Mouse (Mus musculus) erythroid progenitor cell, adult 5-6 weeks (primary cell): ENCODE results near the gene S100a7a. TPM values are rescaled to one million over a fixed set of nuclear protein-coding genes. Genes with fewer than 3 reads are reported as not detected.

ENCODE experiments used
- ATAC-seq: replicated peaks from 2 replicates; pipeline ENCODE4 v1.8.0; 2016; ENCODE audit warnings: moderate number of reproducible peaks, mild to moderate bottlenecking, moderate TSS enrichment, inconsistent platforms; ENCODE audit not compliant: poor library complexity, low FRiP score, severe bottlenecking
- total RNA-seq, 2 experiments: library from RNA; stranded (forward) in 1 of 2; stranded (reverse) in 1 of 2; fragments of 150-400 nt in 1 of 2; fragments of 186-747, 209-891 nt in 1 of 2; gene quantifications; 2 replicates each; pipeline versions ENCODE4 v1.2.3 to v1.2.4; 2015 to 2017; ENCODE audit warnings: low replicate concordance in 2 of 2

The S100a7a gene
- total RNA-seq (2015; ENCODE audit: low replicate concordance) (not detected in 2 replicates), total RNA-seq (2017; ENCODE audit: low replicate concordance) (not detected in 2 replicates)

DNA sequence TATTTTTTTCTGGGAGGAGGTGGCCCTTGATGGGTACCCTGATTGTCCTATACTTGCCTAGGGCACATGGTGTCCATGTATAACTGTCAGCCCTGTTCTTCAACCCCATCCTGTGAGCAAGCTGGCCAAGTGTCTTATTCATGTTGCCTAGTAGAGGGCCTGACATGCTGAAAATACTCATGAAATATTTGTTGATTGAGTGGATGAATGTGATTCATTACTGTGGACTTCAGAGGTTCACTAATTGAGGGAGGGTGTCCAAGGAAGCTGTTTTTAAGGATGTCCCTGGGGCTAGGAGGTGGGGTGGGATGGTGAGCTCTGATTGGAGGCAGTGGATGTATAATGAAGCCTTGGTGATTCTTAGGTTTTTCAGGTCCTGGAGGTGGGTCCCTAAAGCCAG, at the start of gene S100a7a:
Gene S100a7a (plus strand): TSS at position 301 of the 400 bp plus-strand sequence.
- no peak for ATAC-seq

GRCm38 (mm10) chr3:90604416-90604815, 49.4 kb upstream of the S100a7a start:
- no peak for ATAC-seq

- ATAC-seq = no peak
Observed at GRCm38 (mm10) chr3:90605049-90605448, 48.8 kb upstream of the S100a7a start.

DNA sequence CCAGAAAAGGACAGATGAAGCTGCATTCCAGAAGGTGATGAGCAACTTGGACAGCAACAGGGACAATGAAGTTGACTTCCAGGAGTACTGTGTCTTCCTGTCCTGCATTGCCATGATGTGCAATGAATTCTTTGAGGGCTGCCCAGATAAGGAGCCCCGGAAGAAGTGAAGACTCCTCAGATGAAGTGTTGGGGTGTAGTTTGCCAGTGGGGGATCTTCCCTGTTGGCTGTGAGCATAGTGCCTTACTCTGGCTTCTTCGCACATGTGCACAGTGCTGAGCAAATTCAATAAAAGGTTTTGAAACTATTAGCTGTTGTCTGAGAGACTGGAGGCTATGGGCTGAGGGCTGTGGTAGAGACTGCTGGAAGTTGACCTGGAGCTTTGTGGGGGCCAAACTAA, 48.1 kb upstream of the S100a7a start:
- no peak for ATAC-seq

GRCm38 (mm10) chr3:90606185-90606584, 47.6 kb upstream of the S100a7a start:
- ATAC-seq = no peak

GRCm38 (mm10) chr3:90607361-90607760, 46.5 kb upstream of the S100a7a start:
- no peak for ATAC-seq

GRCm38 (mm10) chr3:90608223-90608622, 45.6 kb upstream of the S100a7a start, which contains the start of gene S100a5:
Gene S100a5 (plus strand): TSS chr3:90608523.
- no peak for ATAC-seq

DNA sequence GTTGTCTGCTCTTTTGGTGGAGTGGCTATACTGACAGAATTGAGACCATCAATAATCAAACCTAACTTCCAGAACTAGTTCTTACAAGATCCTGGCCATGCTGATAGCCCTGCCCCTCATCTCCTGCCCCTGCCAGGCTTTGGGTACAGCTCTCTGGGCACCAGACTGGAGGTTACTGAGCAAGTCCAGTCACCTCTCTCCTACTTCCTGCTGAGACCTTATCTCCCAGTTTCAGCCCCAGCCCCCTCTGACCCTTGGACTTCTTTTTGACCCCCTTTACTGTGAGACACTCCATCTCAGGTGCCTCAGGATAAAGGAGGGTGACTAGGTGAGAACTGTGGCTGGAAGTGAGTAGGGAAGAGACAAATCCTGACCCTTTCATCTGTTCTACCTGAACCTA, 44.7 kb upstream of the S100a7a start:
- ATAC-seq = no peak

- ATAC-seq = no peak
Observed at GRCm38 (mm10) chr3:90611494-90611893, 42.3 kb upstream of the S100a7a start.

GRCm38 (mm10) chr3:90612061-90612460, 41.8 kb upstream of the S100a7a start:
- no peak for ATAC-seq

- ATAC-seq = no peak
Observed at GRCm38 (mm10) chr3:90612728-90613291, 41.0 kb upstream of the S100a7a start, which contains the start of gene S100a6. Gene S100a6 (plus strand): TSS chr3:90612882.

DNA sequence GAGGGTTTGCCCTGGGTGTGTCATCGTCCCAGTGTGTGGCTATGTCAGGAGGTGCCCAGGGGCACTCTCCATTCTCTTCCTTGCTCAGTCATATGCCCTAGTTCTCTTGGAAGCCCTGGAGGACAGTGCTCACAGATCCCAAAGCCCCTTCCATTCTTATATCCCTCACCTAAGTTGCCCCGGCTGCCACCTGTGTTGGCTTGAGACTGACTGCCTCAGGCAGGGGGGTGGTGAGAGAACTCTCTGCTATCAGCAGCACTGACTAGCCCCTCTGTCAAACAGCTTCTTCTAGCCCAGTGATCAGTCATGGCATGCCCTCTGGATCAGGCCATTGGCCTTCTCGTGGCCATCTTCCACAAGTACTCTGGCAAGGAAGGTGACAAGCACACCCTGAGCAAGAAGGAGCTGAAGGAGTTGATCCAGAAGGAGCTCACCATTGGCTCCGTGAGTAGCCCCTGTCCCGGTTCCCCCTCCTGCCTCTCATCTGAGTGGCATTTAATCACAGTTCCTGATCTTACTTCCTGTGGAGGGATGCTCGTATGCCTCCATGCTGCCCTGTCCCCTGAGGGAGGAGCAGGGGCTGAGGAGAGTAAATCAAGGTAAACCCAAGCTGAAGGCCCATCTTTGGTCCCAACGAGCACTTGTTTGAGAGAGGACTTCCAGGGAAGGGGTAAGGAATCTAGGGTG, 40.2 kb upstream of the S100a7a start:
- no peak for ATAC-seq

- ATAC-seq = no peak
Observed at GRCm38 (mm10) chr3:90614148-90614530, 39.7 kb upstream of the S100a7a start.

DNA sequence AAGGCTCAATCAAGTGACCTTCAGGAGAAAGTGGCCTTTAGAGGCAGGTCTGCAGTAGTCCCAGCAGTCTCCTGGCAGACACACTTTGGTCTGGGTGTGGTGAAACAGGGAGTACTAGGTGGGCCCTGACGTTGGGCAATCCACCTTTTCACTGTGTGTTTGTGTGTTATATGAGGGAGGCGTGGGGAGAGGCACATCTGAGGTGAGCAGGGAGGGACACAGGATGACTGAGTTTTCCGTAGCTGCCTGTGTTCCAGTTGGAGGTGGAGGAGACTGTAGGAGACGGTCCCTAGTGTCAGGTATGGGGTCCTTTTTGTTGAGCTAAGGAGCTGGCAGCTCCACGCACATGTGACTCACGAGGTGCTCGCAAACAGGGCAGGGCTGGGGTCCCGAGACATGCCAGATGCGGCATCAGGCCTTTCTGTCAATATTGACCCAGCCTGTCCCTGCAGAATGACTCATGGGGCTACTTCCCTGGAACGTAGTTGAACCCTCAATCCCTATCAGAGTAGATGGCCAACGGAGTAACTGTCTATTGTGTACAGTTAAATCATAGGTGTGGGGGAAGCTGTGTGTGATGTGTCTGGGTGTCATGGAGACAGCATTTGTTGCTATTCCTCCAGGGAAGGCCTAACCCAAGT, 39.1 kb upstream of the S100a7a start:
- no peak for ATAC-seq

DNA sequence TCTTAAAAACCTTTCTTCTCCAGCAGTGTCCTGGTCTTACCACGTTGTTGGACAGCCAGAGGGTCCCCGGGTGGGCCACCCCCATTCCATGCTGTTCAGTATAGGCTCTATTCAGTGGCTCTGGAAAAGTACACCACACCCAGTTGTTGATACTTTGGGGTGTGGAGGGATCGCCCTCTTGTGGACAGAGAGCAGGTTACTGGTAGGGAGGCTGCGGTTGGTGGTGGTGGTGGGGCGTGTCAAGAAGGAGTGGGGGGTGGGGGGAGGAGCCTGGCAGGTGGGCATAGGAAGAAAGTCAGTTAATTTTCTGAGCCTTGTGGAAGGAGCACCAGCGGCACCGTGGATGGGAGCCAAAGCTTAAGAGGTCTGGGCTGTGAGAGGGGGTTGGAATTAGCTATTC, 38.4 kb upstream of the S100a7a start:
- no peak for ATAC-seq

DNA sequence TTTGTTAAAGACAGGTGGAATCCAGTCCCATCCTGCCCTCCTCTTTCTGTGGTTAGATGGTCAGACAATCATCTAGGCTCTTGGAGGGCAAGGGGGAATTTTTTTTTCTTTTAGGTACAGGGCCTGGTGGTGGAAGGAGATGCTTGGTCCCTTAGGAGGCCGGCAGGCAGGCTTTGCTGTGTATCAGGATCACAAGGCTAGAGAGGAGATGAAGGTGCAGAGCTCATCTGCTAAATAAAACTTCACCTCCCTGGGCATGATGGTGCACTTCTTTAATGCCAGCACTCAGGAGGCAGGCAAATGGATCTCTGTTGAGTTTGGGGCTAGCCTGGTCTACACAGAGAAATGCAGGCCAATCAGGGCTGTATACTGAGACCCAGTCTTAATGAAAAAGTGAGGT, 37.9 kb upstream of the S100a7a start:
- ATAC-seq = no peak

GRCm38 (mm10) chr3:90617586-90617985, 36.2 kb upstream of the S100a7a start:
- ATAC-seq = no peak

- ATAC-seq = no peak
Observed at GRCm38 (mm10) chr3:90621552-90621951, 32.3 kb upstream of the S100a7a start.

- ATAC-seq = no peak
Observed at GRCm38 (mm10) chr3:90623435-90624071, 30.3 kb upstream of the S100a7a start.

GRCm38 (mm10) chr3:90625496-90625895, 28.3 kb upstream of the S100a7a start:
- no peak for ATAC-seq
